Comparison of ENCODE assay signal across 9 mouse cellular contexts in genomic region chr10:111503071-111503470, GRCm38 (mm10). TPM values are rescaled to one million over a fixed set of nuclear protein-coding genes. Genes with fewer than 3 reads are reported as not detected.
DNase-seq lines count a peak whose midpoint lies in the region; ATAC-seq and TF ChIP-seq lines count a peak whose summit lies in the region.
"Had no signal": no experiment of that assay in that cellular context is flagged by ENCODE, and none has a peak within 500 bp of the region (broad histone marks: within the 10 kb centered on the region; RNA-seq: fewer than 3 reads in every experiment).

No protein-coding gene starts in this region.

- H3K27ac ChIP-seq in kidney, embryonic 14.5 days (ENCODE audit: low read depth, low read length) = no peak overlapping the region
- peak overlapping the region; percentile 28; the same call in 1 of the 2 replicates for H3K27ac ChIP-seq in kidney, embryonic 15.5 days
- no peak overlapping the region for H3K27ac ChIP-seq in liver, adult 2 months (replicated peaks; ENCODE audit: insufficient read depth, low read depth, low read length)
- H3K27ac ChIP-seq: embryonic facial prominence, embryonic 13.5 days had no signal

- no peak overlapping the region for H3K4me3 ChIP-seq in kidney, embryonic 14.5 days (ENCODE audit: low read length)
- H3K4me3 ChIP-seq in kidney, embryonic 15.5 days (replicated peaks) = no peak overlapping the region
- H3K4me3 ChIP-seq in liver, adult 2 months (ENCODE audit: insufficient read depth, low read depth, low read length) = no peak overlapping the region
- H3K4me3 ChIP-seq: embryonic facial prominence, embryonic 13.5 days had no signal

- WGBS in kidney, embryonic 14.5 days = 1% methylated on average over 3 of the region's 3 CpGs
- WGBS in kidney, embryonic 15.5 days = 0% methylated on average over 3 of the region's 3 CpGs
- WGBS in liver, adult 2 months = under 1% methylated on average over 3 of the region's 3 CpGs

- H3K9ac ChIP-seq in kidney, embryonic 14.5 days (ENCODE audit: low read depth, low read length) = no peak overlapping the region
- no peak overlapping the region for H3K9ac ChIP-seq in kidney, embryonic 15.5 days
- H3K9ac ChIP-seq in liver, adult 2 months (ENCODE audit: low read depth, low read length) = no peak overlapping the region
- H3K9ac ChIP-seq: embryonic facial prominence, embryonic 13.5 days had no signal

- no peak for TF ChIP-seq POLR2A in liver, adult 2 months (IDR thresholded peaks at IDR 0.05; ENCODE audit: extremely low read depth, insufficient read depth, low read length)

- peak; percentile 69 for DNase-seq in kidney, adult 11 months
- DNase-seq in brain, adult 2 months (ENCODE audit: low read depth, low spot score) = peak; percentile 90
- peak; percentile 69 for DNase-seq in liver, adult 2 months (ENCODE audit: extremely low read depth, low read depth, low spot score)
- DNase-seq in retina, adult 2 months (ENCODE audit: low read depth, low spot score) = peak; percentile 54
- DNase-seq in thymus, postnatal 14 days = peak; percentile 86

- no peaks in the 10 kb centered on the region for H3K27me3 ChIP-seq in kidney, embryonic 14.5 days (ENCODE audit: control insufficient read depth, insufficient read depth, low read length)
- no peaks in the 10 kb centered on the region for H3K27me3 ChIP-seq in kidney, embryonic 15.5 days
- H3K27me3 ChIP-seq in liver, adult 2 months (ENCODE audit: control insufficient read depth, insufficient read depth, low read length) = no peaks in the 10 kb centered on the region
- H3K27me3 ChIP-seq: embryonic facial prominence, embryonic 13.5 days had no signal

- TF ChIP-seq CTCF in liver, adult 2 months (IDR thresholded peaks at IDR 0.05; ENCODE audit: low read depth, low read length) = peak; percentile 57

- peaks cover 8% of the 10 kb centered on the region; the same call in 1 of the 2 replicates for H3K36me3 ChIP-seq in kidney, embryonic 14.5 days (ENCODE audit: control insufficient read depth, insufficient read depth, low read length)
- H3K36me3 ChIP-seq in kidney, embryonic 15.5 days = peaks cover 8% of the 10 kb centered on the region
- peaks cover 7% of the 10 kb centered on the region; the same call in 1 of the 2 replicates for H3K36me3 ChIP-seq in liver, adult 2 months (ENCODE audit: control insufficient read depth, insufficient read depth, low read length)

- H3K79me2 ChIP-seq in liver, adult 2 months (ENCODE audit: control insufficient read depth, insufficient read depth, low read length) = peaks cover 13% of the 10 kb centered on the region; the same call in 1 of the 2 replicates

- H3K4me2 ChIP-seq in kidney, embryonic 14.5 days (replicated peaks; ENCODE audit: low read depth, low read length) = no peak overlapping the region
- H3K4me2 ChIP-seq in kidney, embryonic 15.5 days = no peak overlapping the region
- H3K4me2 ChIP-seq: embryonic facial prominence, embryonic 13.5 days had no signal

- no peaks in the 10 kb centered on the region for H3K9me3 ChIP-seq in kidney, embryonic 14.5 days (ENCODE audit: control insufficient read depth, low read length)
- no peaks in the 10 kb centered on the region for H3K9me3 ChIP-seq in kidney, embryonic 15.5 days (replicated peaks)
- H3K9me3 ChIP-seq: embryonic facial prominence, embryonic 13.5 days had no signal

- no peak for ATAC-seq in kidney, embryonic 14.5 days (ENCODE audit: low FRiP score, low TSS enrichment)
- peak; percentile 4; the same call in 1 of the 2 replicates for ATAC-seq in frontal cortex, adult (ENCODE audit: low TSS enrichment)
- ATAC-seq in kidney, embryonic 15.5 days (replicated peaks; ENCODE audit: low FRiP score) = no peak

- H3K4me1 ChIP-seq in kidney, embryonic 14.5 days (ENCODE audit: control insufficient read depth, insufficient read depth, low read length) = peaks cover 21% of the 10 kb centered on the region
- H3K4me1 ChIP-seq in kidney, embryonic 15.5 days = peaks cover 30% of the 10 kb centered on the region
- peaks cover 5% of the 10 kb centered on the region for H3K4me1 ChIP-seq in liver, adult 2 months (ENCODE audit: control insufficient read depth, insufficient read depth, low read length)

RNA-seq across cellular contexts. Expression of gene Phlda1, which starts 3.0 kb away (rescaled TPM):
- polyA plus RNA-seq in kidney, embryonic 14.5 days (2014; fragmentation: Nextera tagmentation; extraction: Ambion mirVana) = 42.3 and 44.6 TPM in 2 replicates
- 38.2 and 38.6 TPM in 2 replicates for polyA plus RNA-seq in kidney, embryonic 15.5 days (2015; fragmentation: Nextera tagmentation; extraction: Ambion mirVana)
- total RNA-seq in liver, adult 2 months (2014; rRNA removed) = 11.2 and 11.5 TPM in 2 replicates
- 30.2 and 51.0 TPM in 2 replicates for polyA plus RNA-seq in liver, adult 2 months (2012; rRNA removed)

RNA-seq across cellular contexts. Expression of gene Nap1l1, which starts 30.0 kb away (rescaled TPM):
- polyA plus RNA-seq in kidney, embryonic 14.5 days (2014; fragmentation: Nextera tagmentation; extraction: Ambion mirVana) = 315 and 346 TPM in 2 replicates
- polyA plus RNA-seq in kidney, embryonic 15.5 days (2015; fragmentation: Nextera tagmentation; extraction: Ambion mirVana) = 249 and 270 TPM in 2 replicates
- 22.8 and 27.8 TPM in 2 replicates for total RNA-seq in liver, adult 2 months (2014; rRNA removed)
- polyA plus RNA-seq in liver, adult 2 months (2012; rRNA removed) = 3.7 TPM in 2 replicates

Comparison
In these comparisons a context has a peak if more than half of its experiments do, and no peak if none do; other contexts are left out.
1. RNA of gene Nap1l1, which starts 30.0 kb away (polyA plus RNA-seq): 315 to 346 TPM in kidney, embryonic 14.5 days and 249 to 270 TPM in kidney, embryonic 15.5 days; 3.7 TPM in liver, adult 2 months; every median in the first group is over 10 times any median in the second.
2. Peak in every context shown above with its lines, with median percentiles within 50 percentile points of each other: DNase-seq.